Mouse (Mus musculus): ENCODE data around the gene Natd1. TPM values are rescaled to one million over a fixed set of nuclear protein-coding genes. Genes with fewer than 3 reads are reported as not detected.

Gene Natd1
- polyA plus RNA-seq, 1 experiment from 2014 or later, result 16.9 TPM

- no peak overlapping the region for H3K4me3 ChIP-seq (ENCODE audit: low read length)
- H3K36me3 ChIP-seq (ENCODE audit: control insufficient read depth, insufficient read depth), result no peaks in the 10 kb centered on the region
- no peak overlapping the region for H3K9ac ChIP-seq (ENCODE audit: low read length)
- H3K9me3 ChIP-seq (replicated peaks; ENCODE audit: control insufficient read depth, low read length), result no peaks in the 10 kb centered on the region
- no peak overlapping the region for H3K4me2 ChIP-seq (ENCODE audit: low read depth, low read length)
- ATAC-seq (replicated peaks; ENCODE audit: extremely low read depth, insufficient read depth, low FRiP score), result no peak
- H3K27me3 ChIP-seq (ENCODE audit: control insufficient read depth, insufficient read depth, low read length), result no peaks in the 10 kb centered on the region
- H3K27ac ChIP-seq (ENCODE audit: low read length), result no peak overlapping the region
- WGBS, result 39% methylated on average over 6 of the region's 6 CpGs
- peaks cover 7% of the 10 kb centered on the region for H3K4me1 ChIP-seq (ENCODE audit: control insufficient read depth, insufficient read depth, low read length)
Observed at GRCm38 (mm10) chr11:60924498-60924897, 9.9 kb upstream of the Natd1 start.

GRCm38 (mm10) chr11:60922964-60923363 is 8.4 kb upstream of the Natd1 start:
- peaks cover 7% of the 10 kb centered on the region for H3K4me1 ChIP-seq (ENCODE audit: control insufficient read depth, insufficient read depth, low read length)
- no peak overlapping the region for H3K27ac ChIP-seq (ENCODE audit: low read length)
- 75% methylated on average over 5 of the region's 5 CpGs for WGBS
- no peaks in the 10 kb centered on the region for H3K9me3 ChIP-seq (replicated peaks; ENCODE audit: control insufficient read depth, low read length)
- H3K27me3 ChIP-seq (ENCODE audit: control insufficient read depth, insufficient read depth, low read length), result no peaks in the 10 kb centered on the region
- H3K4me3 ChIP-seq (ENCODE audit: low read length), result no peak overlapping the region
- no peak overlapping the region for H3K4me2 ChIP-seq (ENCODE audit: low read depth, low read length)
- no peak for ATAC-seq (replicated peaks; ENCODE audit: extremely low read depth, insufficient read depth, low FRiP score)
- H3K36me3 ChIP-seq (ENCODE audit: control insufficient read depth, insufficient read depth), result no peaks in the 10 kb centered on the region
- no peak overlapping the region for H3K9ac ChIP-seq (ENCODE audit: low read length)

- Histone ChIP-seq H3K27me3 (ENCODE audit: control insufficient read depth, insufficient read depth, low read length) (no peaks in the 10 kb centered on the region), H3K4me2 (ENCODE audit: low read depth, low read length) (no peak overlapping the region), H3K36me3 (ENCODE audit: control insufficient read depth, insufficient read depth) (no peaks in the 10 kb centered on the region), H3K4me3 (ENCODE audit: low read length) (no peak overlapping the region), H3K9me3 (replicated peaks; ENCODE audit: control insufficient read depth, low read length) (no peaks in the 10 kb centered on the region), H3K27ac (ENCODE audit: low read length) (no peak overlapping the region), H3K4me1 (ENCODE audit: control insufficient read depth, insufficient read depth, low read length) (0 out of 2 replicates have a peak, but pooled peaks cover 2% of the 10 kb centered on the region), H3K9ac (ENCODE audit: low read length) (no peak overlapping the region)
- no peak for ATAC-seq (replicated peaks; ENCODE audit: extremely low read depth, insufficient read depth, low FRiP score)
- 84% methylated on average over 1 of the region's 1 CpGs for WGBS
Observed at GRCm38 (mm10) chr11:60922195-60922594, 7.6 kb upstream of the Natd1 start.

DNA sequence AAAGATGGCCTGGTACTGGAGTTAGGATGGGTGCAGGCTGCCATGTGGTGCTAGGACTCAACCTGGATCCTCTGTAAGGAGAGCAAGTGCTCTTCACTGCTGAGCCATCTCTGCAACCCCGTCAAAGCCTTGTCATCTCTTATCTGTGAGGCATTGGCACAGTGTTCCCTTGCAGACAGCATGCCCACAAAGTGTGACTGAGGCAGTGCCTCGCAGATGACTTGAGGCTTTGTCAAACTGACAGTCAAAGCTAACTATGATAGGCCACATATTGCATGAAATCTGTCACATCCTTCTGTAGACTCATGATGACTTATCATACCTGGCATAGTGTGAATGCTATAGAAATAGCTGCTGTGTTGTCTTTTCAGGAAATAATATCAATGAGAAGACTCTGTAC is 5.5 kb upstream of the Natd1 start:
- no peaks in the 10 kb centered on the region for H3K9me3 ChIP-seq (replicated peaks; ENCODE audit: control insufficient read depth, low read length)
- no peaks in the 10 kb centered on the region for H3K36me3 ChIP-seq (ENCODE audit: control insufficient read depth, insufficient read depth)
- 64% methylated on average over 2 of the region's 2 CpGs for WGBS
- no peak overlapping the region for H3K9ac ChIP-seq (ENCODE audit: low read length)
- peaks cover 3% of the 10 kb centered on the region; the same call in 1 of the 2 replicates for H3K4me1 ChIP-seq (ENCODE audit: control insufficient read depth, insufficient read depth, low read length)
- H3K27me3 ChIP-seq (ENCODE audit: control insufficient read depth, insufficient read depth, low read length), result no peaks in the 10 kb centered on the region
- no peak for ATAC-seq (replicated peaks; ENCODE audit: extremely low read depth, insufficient read depth, low FRiP score)
- no peak overlapping the region for H3K4me3 ChIP-seq (ENCODE audit: low read length)
- no peak overlapping the region for H3K4me2 ChIP-seq (ENCODE audit: low read depth, low read length)
- no peak overlapping the region for H3K27ac ChIP-seq (ENCODE audit: low read length)

GRCm38 (mm10) chr11:60915201-60915600 is 651 bp upstream of the Natd1 start:
- peaks cover 23% of the 10 kb centered on the region for H3K4me1 ChIP-seq (ENCODE audit: control insufficient read depth, insufficient read depth, low read length)
- 48% methylated on average over 4 of the region's 4 CpGs for WGBS
- ATAC-seq (replicated peaks; ENCODE audit: extremely low read depth, insufficient read depth, low FRiP score), result no peak
- no peak overlapping the region for H3K9ac ChIP-seq (ENCODE audit: low read length)
- H3K36me3 ChIP-seq (ENCODE audit: control insufficient read depth, insufficient read depth), result no peaks in the 10 kb centered on the region
- no peak overlapping the region for H3K4me2 ChIP-seq (ENCODE audit: low read depth, low read length)
- H3K4me3 ChIP-seq (ENCODE audit: low read length), result no peak overlapping the region
- H3K27ac ChIP-seq (ENCODE audit: low read length), result no peak overlapping the region
- no peaks in the 10 kb centered on the region for H3K27me3 ChIP-seq (ENCODE audit: control insufficient read depth, insufficient read depth, low read length)
- H3K9me3 ChIP-seq (replicated peaks; ENCODE audit: control insufficient read depth, low read length), result no peaks in the 10 kb centered on the region

GRCm38 (mm10) chr11:60913301-60914196 is 1.0 kb downstream of the Natd1 start:
- H3K27me3 ChIP-seq (ENCODE audit: control insufficient read depth, insufficient read depth, low read length), result no peaks in the 10 kb centered on the region
- peak overlapping the region; percentile 92 for H3K4me2 ChIP-seq (ENCODE audit: low read depth, low read length)
- peak; percentile 91 for ATAC-seq (replicated peaks; ENCODE audit: extremely low read depth, insufficient read depth, low FRiP score)
- H3K4me3 ChIP-seq (ENCODE audit: low read length), result peak overlapping the region; percentile 83
- H3K9me3 ChIP-seq (replicated peaks; ENCODE audit: control insufficient read depth, low read length), result no peaks in the 10 kb centered on the region
- H3K4me1 ChIP-seq (ENCODE audit: control insufficient read depth, insufficient read depth, low read length), result peaks cover 23% of the 10 kb centered on the region
- under 1% methylated on average over 86 of the region's 86 CpGs for WGBS
- H3K27ac ChIP-seq (ENCODE audit: low read length), result peak overlapping the region; percentile 77
- peak overlapping the region; percentile 88 for H3K9ac ChIP-seq (ENCODE audit: low read length)
- no peaks in the 10 kb centered on the region for H3K36me3 ChIP-seq (ENCODE audit: control insufficient read depth, insufficient read depth)

GRCm38 (mm10) chr11:60912525-60912973 is 2.0 kb downstream of the Natd1 start:
- WGBS, result 21% methylated on average over 7 of the region's 7 CpGs
- no peak for ATAC-seq (replicated peaks; ENCODE audit: extremely low read depth, insufficient read depth, low FRiP score)
- Histone ChIP-seq H3K9ac (ENCODE audit: low read length) (peak overlapping the region; percentile 88), H3K36me3 (ENCODE audit: control insufficient read depth, insufficient read depth) (no peaks in the 10 kb centered on the region), H3K4me3 (ENCODE audit: low read length) (peak overlapping the region; percentile 83), H3K27ac (ENCODE audit: low read length) (no peak overlapping the region), H3K4me2 (ENCODE audit: low read depth, low read length) (peak overlapping the region; percentile 92), H3K4me1 (ENCODE audit: control insufficient read depth, insufficient read depth, low read length) (peaks cover 23% of the 10 kb centered on the region), H3K27me3 (ENCODE audit: control insufficient read depth, insufficient read depth, low read length) (no peaks in the 10 kb centered on the region), H3K9me3 (replicated peaks; ENCODE audit: control insufficient read depth, low read length) (no peaks in the 10 kb centered on the region)

DNA sequence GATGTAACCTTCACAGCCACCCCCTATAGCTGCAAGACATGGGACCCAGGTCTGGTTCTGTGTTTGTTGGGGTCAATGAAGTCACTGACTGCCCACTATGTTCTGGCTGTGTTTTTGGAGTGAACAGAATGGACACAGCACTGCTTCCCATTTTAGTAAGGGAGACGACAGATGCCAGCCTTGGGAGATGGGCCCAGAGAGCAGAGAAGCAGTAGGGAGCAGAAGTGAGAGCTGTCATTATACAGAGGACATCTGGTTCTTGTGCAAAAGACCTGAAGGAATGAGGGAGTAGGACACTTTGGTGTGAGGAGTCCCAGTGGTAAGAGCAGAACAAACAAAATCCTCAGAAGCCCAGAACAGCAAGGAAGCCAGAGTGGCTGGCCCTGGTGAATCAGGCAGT is 4.9 kb downstream of the Natd1 start:
- no peak for ATAC-seq (replicated peaks; ENCODE audit: extremely low read depth, insufficient read depth, low FRiP score)
- no peak overlapping the region for H3K4me2 ChIP-seq (ENCODE audit: low read depth, low read length)
- no peaks in the 10 kb centered on the region for H3K27me3 ChIP-seq (ENCODE audit: control insufficient read depth, insufficient read depth, low read length)
- no peak overlapping the region for H3K4me3 ChIP-seq (ENCODE audit: low read length)
- no peaks in the 10 kb centered on the region for H3K9me3 ChIP-seq (replicated peaks; ENCODE audit: control insufficient read depth, low read length)
- peaks cover 11% of the 10 kb centered on the region for H3K36me3 ChIP-seq (ENCODE audit: control insufficient read depth, insufficient read depth)
- peaks cover 17% of the 10 kb centered on the region for H3K4me1 ChIP-seq (ENCODE audit: control insufficient read depth, insufficient read depth, low read length)
- 48% methylated on average over 1 of the region's 1 CpGs for WGBS
- H3K9ac ChIP-seq (ENCODE audit: low read length), result no peak overlapping the region
- H3K27ac ChIP-seq (ENCODE audit: low read length), result no peak overlapping the region

GRCm38 (mm10) chr11:60908073-60908472 is 6.5 kb downstream of the Natd1 start:
- H3K9me3 ChIP-seq (replicated peaks; ENCODE audit: control insufficient read depth, low read length), result no peaks in the 10 kb centered on the region
- H3K4me3 ChIP-seq (ENCODE audit: low read length), result no peak overlapping the region
- peaks cover 11% of the 10 kb centered on the region for H3K4me1 ChIP-seq (ENCODE audit: control insufficient read depth, insufficient read depth, low read length)
- no peak for ATAC-seq (replicated peaks; ENCODE audit: extremely low read depth, insufficient read depth, low FRiP score)
- H3K36me3 ChIP-seq (ENCODE audit: control insufficient read depth, insufficient read depth), result peaks cover 11% of the 10 kb centered on the region
- H3K27ac ChIP-seq (ENCODE audit: low read length), result no peak overlapping the region
- no peak overlapping the region for H3K9ac ChIP-seq (ENCODE audit: low read length)
- H3K27me3 ChIP-seq (ENCODE audit: control insufficient read depth, insufficient read depth, low read length), result no peaks in the 10 kb centered on the region
- WGBS, result 64% methylated on average over 3 of the region's 3 CpGs
- H3K4me2 ChIP-seq (ENCODE audit: low read depth, low read length), result no peak overlapping the region
